Mouse (Mus musculus): Measurements from ENCODE around the gene Fubp1.
A peak's percentile ranks its signal among the peaks of the same experiment; 100 is the strongest.
"Not testable (repeated sequence)": the region's sequence is repeated elsewhere in the genome, so short reads cannot be mapped to it uniquely, and the experiment has no call there.

The Fubp1 gene

DNA sequence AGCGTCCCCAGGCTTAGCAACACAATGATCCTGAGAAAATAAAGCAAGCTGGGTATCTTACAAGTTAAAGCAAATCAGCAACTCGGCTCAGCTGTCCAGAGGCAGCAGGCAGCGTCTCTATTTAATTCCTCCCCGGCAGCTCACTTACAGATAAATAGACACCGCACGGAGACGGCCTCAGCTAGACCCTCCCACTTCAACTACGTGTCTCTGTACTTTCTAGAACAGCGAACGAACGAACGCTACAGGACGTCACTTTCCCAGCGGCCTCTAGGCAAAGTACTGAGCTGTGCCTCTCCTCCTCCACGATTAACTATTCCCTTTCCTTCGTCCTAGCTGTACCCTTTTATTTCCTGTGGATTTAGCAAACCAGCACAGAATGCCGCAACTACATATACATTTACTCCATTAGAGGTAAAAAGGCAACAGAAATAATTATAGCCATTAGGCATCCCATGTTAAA, 16.6 kb upstream of the Fubp1 start:
- peak; percentile 75 to 83 for DNase-seq

DNA sequence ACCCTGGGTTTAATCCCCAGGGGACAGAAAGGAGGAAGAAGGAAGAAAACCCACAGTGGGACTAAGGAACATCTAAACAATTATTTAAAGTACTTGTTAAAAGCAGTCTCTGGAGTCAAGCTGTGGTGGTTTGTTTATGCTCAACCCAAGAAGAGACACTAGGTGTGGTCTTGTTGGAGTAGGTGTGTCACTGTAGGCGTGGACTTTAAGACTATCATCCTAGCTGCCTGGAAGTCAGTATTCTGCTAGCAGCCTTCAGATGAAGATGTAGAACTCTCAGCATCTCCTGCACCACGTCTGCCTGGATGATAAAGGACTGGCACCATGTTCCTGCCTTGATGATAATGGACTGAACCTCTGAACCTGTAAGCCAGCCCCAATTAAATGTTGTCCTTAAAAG, 13.0 kb upstream of the Fubp1 start:
- DNase-seq, result not testable (repeated sequence)

DNA sequence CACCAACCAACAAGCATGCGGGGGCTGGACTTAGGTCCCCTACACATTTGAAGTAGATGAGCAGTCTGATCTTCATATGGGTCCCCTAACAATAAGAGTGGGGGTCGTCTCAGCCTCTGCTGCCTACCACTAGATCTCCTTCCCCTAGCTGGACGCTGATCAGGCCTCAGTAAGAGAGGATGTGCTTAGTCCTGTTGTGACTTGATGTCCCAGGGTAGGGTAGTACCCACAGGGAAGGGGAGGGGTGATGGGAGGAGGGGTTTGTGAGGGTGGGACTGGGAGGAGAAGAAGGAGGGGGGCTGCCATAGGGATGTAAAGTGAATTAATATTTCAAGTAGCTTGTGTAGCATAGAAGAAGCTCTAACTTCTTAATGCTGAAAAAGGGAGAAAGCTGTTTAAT, 11.1 kb upstream of the Fubp1 start:
- DNase-seq, result no peak

DNA sequence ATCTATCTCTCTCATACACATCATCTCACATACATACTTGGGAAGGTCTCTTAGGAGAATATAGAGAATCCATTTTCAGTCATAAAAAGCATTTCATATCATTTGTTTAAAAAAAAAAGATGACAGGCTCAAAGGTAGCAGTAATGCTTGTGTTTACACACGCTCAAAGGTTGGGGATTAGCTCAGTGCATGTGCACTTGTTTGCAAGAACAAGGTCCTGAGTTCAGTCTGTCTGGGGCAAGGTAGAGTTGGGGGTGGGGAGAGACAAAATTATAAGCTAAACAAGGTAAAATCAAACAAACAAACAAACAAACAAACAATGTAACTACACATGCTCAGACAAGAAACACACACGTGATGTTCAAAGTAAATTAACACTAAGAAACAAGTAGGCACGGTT, 9.0 kb upstream of the Fubp1 start:
- DNase-seq, result no peak

DNA sequence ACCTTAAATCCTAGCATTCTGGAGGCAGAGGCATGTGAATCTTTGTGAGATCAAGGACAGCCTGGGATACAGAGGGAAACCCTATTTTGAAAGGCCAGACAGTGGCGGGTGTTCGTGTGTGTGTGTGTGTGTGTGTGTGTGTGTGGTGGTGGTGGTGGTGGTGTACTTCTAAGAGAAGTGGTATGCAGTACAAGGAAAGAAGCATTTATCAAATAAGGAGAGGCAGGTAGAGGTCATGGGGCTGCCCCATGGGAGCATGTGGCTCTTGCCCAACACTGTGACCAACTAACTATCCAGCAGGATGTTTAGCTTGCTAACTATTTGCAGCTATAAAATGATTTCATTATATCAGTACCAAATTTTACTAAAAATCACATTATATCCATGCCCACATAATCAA, 8.6 kb upstream of the Fubp1 start:
- no peak for DNase-seq

DNA sequence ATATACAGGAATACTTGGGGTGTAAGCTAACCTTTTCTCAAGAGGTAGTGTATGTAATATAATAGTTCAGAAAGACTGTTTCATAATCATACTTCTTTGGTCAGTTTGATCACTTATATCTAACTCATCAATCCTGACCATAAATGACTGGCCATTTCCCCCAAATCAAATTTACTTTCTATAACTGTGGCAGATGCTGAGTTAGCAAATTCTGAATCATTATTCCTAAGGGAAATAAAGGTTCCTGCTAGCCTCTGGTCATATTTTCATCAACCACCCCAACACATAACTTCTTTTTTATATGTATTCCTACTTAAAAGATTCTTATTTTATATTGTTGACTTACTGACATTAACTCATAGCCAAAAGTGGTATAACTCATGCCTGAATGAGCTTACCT, 7.3 kb upstream of the Fubp1 start:
- DNase-seq, result no peak

DNA sequence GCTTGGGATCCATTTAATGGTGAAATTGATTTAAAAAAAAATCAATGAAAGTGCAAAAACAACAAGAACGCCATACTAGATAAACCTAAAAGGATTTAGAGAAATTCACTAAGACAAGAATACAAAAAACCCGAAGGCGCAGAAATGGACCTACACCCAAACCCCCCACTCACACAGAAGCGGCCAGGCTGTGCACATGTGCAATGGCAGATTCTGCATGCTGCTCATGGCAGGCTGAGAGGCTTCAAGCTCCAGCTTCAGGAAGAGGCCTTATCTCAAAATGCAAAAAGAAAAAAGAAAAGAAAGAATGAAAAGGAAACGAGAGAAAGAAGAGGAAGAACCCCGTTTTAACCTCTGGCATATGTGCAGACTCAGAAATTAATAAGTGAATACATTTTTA, 6.8 kb upstream of the Fubp1 start:
- peak; percentile 33 to 49 for DNase-seq

DNA sequence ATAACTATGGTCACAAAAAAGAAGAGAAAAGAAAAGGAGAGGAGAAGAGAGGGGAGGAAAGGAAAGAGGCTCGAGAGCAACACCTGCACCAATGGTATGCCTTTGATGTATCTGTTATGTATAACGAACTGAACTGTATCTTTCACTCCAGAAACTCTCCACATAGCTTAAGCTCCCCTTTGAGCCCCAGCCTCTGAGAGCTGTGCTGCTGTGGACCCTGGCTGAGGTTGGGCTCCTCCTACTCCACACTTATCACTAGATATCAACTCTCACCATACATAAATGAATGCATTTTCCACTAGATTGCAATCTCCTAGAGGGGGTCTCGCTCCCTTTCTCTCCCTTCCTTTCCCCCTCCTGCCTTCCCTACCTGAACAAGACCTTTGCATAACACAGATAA, 6.2 kb upstream of the Fubp1 start:
- peak; percentile 55 to 79 for DNase-seq

DNA sequence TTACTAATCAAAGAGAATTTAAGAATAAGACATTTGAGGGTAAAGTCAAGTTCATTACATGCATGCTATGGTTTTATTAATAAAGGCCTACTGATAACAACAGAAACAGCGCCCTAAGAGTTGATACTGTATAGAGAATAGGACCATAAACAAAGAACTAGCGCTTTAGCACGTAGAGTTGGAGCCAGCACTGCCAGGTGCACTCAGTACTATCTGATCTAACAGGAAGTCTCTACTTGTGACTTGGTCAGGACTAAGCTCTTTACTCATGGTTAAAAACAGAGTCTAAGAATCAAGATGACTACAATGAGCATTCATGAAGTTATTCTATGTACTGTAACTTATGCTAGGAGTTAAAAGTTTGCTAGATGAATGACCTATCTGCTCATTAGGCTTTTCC, 5.6 kb upstream of the Fubp1 start:
- peak in 1 of 2 experiments; percentile 51 for DNase-seq

DNA sequence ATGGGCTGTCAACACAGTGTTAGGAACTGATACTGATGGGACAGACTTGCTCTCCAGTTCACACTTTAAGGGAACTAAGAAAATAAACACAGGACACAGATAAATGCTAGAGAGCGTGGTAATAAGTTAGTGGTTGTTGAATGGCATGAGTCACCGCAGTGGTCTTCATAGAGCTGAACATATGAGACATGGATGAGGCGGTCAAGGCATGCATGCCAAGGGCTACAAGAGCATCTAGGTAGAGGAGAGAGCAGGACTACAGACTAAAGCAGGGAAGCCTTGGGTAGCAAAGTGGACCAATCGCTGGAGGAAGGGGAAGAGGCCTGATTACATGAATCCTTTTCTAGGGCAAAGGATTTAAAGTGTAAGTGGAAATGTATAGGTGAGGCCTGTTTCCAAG, 3.1 kb upstream of the Fubp1 start:
- no peak for DNase-seq

DNA sequence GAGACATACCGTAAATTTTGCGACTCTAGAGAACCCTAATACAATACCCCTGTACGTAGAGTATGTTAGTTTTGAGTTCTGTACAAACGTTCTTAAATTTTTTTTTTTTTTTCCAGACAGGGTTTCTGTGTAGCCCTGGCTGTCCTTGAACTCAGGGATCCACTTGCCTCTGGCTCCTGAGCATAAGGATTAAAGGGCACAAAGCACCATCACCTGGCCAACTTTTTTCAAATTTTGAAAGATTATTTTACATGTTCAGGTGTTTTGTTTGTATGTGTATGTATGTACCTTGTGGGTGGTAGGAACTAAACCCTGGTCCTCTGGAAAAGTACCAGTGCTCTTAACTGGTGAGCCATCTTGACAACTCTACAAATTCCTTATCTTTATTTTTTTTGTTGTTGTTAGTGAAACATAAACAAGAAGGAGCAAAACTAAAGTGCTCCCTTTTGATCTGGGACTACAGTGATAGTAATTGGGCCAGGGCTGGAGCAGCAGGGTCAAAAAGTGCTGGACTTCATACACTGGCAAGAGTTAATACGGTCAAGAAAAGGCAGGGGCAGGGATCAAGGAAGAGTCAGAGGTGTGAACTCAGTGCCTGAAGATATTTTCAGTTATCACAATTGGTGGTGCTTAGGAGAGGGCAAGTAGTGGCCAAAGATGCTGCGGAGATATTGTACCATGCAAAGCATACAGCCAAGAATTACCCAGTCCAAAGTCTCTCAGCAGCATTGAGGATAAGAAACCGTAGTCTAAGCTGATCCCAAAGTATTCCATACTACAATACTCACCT, 1.9 kb upstream of the Fubp1 start:
- DNase-seq, result no peak

DNA sequence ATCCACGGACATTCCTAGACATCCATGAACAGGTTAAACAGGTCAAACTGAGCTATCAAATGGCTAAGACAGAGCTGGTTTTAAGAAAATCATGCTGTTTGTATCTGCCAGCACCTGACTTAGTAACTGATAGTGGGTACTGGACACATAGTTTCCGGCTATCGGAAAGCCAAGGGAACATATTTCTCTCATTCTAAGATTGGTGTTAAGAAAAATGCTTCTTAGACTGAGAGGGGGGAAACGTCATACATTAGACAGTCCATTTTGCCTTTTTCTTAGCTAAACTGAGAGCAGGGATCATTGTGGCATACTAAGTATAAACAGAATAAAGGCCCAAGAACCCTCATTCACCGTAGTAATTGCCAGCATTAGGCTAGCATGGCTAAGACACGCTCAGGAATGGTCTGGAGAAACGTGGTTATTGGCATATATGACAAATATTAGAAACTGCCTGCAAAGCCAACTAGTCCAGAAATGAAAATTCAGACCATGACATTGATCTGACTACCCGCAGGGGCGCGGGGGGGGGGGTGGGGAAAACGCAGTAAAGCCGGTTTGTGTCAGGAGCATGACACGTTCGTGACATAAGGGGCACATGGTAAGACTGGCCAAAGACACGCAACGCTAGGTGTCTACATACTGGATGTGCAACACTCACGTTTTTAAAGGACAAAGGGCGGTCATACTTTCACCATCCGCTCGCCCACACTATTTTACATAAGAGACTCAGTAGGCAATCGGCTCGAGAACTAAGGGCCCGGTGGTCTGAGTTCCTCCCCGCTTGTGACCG, 850 bp upstream of the Fubp1 start:
- no peak for DNase-seq

DNA sequence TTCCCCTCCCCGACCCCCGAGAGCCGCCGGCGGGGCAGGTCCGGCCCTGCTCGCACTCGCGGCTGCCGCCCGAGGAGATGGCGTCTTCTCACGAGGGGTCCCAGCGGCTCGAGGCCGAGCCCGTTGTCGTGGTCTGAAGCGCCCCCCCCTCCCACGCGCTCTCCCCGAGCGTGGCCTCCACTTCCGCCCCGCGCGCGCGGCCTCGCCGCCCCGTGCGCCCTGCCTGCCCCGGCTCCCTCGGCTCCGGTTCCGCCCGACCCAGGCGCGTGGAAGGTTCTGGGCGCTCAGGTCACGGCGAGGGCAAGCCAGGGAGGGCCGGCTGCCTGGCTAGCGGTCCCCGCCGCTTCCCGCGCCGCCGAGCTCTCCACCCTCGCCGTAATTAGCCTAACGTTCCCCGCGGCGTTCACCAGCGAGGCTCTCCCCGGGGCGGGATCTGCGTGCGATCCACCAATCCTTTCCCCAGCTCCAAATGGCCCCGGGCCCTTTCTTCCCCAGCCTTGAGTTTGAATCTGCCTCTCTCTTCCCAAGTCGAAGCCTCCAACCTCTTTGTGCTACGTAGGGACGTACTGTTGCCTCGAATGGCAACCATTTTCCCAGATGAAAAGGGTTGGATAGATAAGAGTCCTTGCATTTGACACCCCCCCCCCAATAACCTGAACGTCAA, 638 bp downstream of the Fubp1 start:
- peak; percentile 76 to 82 for DNase-seq

DNA sequence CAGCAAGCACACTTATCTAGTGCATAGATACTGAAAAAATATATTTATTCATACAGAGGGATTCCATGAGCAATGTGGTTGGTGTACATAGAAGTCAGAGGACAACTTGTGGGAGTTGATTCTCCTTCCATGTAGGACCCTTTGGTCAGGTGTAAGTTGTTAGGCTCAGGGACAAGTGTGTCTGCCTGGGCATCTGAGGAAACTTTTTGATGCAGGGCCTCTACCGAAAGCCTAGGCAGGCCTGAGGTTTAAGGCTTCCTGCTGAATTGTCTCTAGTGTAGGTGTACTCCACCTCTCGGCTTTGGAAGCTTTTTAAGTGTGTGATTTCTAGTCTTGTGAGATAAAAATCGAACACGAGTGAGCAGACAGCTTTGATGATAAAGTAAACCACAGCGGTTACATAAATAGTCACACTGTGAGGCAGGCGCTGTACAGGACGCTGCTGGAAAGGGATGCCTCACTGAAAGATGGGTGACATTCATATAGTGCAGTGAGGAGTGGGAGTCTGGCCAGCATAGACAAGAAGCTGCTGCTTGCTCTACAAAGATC, 1.6 kb downstream of the Fubp1 start:
- peak; percentile 34 to 37 for DNase-seq

DNA sequence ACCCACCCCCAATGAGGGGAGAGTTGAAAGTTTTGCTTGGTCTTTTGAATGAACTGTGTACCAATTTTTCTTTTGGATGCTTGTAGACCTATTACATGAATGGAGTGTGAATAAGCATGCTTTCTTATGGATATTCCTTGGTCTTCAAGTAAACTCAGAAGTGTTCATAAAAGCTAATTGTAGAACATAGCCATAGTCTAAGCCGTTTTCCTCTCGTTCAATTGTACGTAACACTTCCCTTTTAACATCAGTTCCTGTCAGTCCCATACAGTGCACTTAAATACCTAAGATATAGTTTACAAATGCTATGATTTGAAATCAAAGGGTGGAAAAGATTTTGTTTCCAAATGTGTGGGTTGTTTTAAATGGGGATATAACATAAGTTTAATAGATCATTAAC, 3.2 kb downstream of the Fubp1 start:
- no peak for DNase-seq

DNA sequence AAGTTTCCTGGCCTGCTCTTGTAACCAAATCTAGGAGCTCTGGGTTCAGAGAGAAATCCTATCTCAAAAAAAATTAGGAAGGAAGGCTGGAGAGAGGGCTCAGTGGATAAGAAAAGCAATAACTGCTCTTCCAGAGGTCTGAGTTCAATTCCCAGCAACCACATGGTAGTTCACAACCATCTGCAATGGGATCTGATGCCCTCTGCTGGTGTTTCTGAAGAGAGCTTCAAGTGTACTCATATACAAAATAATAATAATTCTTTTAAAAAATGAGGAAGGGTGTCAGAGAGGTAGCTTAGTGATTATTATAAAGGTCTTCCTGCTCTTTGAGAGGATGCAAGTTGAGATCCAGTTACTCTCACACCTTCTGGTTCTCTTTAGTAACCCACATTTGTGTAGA, 14.7 kb downstream of the Fubp1 start:
- no peak for DNase-seq

DNA sequence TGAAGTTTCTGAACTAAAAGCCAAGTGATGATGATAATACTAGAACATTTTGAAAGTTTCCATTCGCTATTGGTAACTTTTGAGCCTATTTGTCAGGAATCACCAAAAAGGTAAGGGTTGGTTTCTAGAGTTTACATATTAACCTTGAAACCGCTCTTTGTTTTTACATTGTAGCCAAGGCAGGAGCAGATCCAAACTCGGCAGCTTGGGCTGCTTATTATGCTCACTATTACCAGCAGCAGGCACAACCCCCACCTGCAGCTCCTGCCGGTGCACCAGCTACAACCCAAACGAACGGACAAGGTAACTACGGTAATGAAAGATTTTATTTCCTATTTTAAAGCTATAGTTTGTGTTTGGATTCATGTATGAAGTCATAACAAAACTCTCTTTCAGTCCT, 15.7 kb downstream of the Fubp1 start:
- DNase-seq, result no peak

DNA sequence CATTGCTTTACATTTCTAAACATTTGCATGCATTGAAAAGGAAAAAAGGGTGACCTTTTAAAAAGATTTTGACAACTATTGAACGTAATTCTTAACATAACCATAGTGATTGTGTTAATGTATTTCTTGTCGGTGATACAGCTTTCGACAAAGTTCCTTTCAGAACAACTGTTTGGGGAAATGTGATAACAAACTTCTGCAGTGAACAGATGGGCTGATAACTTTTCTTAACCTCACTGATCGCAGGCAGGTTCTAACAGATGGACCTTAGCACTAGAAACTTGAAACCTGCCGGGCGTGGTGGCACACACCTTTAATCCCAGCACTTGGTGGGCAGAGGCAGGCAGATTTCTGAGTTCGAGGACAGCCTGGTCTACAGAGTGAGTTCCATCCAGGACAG, 18.6 kb downstream of the Fubp1 start:
- no peak for DNase-seq

DNA sequence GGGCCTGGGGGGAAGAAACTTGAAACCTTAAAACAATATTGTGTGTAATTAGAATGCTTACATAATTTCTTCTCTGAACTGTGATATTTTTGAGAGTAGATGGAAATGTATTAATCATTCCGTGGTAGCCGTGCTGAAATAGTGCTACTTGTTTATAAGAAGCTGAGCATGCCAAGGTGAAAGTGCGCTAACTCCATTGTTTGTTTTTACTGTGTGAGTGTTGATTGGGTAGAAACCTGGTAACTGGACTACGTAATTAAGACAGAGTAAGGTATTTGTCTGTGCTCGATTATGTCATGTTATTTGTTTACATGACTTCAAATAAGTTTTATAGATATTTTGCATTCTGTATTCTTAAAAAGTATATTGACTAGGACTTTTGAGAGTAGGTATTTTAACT, 19.0 kb downstream of the Fubp1 start:
- DNase-seq, result no peak

DNA sequence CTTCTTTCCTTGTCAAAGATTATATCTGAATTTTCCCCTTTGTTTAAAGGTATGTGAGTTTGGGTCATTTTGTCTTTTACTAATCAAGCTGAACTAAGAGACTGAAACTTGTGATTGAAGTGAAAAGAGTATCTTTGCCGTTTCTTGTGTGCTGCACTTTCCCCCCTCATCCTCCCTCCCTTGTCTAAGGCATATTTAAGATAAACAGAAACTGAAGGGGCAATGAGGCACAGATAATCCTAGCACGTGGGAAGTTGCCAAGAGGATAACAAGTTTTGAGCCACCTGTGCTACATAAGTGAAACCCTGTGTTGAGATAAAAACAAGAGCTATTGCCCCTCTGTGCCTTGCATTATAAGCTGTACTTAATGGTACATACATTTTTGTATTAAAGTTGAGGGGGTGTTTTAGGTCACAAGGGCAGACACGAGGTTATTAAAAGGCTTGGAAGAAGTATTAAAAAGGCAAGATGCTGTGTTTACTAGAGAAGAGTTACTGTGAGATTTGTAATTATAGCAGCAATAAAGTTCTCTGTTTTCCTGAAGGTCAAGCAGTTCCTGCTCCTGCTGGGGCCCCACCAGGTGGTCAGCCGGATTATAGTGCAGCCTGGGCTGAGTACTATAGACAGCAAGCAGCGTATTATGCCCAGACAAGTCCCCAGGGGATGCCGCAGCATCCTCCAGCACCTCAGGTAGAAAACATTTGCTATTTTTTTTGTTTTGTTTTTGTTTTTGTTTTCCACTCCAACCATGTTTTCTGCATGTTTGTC, 21.3 kb downstream of the Fubp1 start:
- DNase-seq, result no peak

DNA sequence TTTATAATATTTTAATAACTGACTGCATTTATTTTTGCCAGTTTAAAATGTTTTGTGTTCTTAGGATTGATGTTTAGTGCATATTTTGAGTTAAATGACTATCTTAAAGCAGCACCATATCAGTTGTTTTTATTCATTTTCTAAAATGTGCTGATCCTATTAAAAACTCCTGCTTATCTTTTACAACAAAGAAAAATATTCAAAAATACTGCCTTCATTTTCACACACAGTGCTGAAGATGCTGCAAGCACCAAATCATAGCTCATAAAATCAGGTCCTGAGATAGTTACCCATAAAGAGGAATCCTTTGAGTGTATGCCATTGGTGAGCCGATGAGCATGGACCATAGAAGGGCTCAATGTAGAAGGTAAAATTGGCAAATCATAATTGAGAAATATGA, 25.0 kb downstream of the Fubp1 start:
- no peak for DNase-seq

DNA sequence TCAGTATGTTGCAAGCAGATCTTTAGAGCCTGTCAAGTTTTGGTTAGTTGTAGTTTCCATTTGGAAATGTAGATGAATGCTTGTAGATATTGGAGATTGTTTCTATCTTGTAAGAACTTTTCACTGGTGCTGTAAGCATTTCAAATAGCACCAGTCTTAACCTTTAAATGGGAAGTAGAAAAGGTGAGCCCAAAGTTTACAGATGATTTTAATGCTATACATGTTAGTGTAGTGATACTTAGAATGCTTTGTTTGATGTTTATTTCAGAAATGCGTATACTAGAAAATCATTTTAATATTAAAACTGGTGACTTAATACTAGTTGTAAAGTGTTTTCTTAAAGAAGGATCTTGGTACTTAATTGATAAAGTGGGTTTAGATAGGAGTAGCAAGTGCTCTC, 25.6 kb downstream of the Fubp1 start:
- DNase-seq, result no peak

DNA sequence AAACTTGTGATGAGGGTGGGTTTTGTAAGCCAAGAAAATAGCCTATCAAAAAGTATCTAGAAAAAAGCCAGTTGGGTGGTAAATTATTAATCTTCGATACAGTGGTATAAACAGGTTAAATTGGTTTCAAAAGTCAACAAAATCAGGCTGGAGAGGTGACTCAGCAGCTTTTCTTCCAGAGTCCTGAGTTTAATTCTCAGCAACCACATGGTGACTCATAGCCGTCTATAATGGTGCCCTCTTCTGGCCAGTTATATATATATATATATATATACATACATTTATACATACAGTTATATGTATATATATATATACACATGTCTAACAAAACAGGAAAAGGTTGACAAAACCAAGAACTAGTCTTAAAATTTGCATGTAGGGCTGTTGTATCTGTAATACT, 28.6 kb downstream of the Fubp1 start:
- no peak for DNase-seq
